Mouse (Mus musculus): ENCODE results near the gene Scn1b. TPM values are rescaled to one million over a fixed set of nuclear protein-coding genes. Genes with fewer than 3 reads are reported as not detected.
A peak's percentile ranks its signal among the peaks of the same experiment; 100 is the strongest.

Scn1b gene
- polyA plus RNA-seq (2015; fragmentation: Nextera tagmentation; extraction: Ambion mirVana), result 2.2 and 2.8 TPM in 2 replicates

DNA sequence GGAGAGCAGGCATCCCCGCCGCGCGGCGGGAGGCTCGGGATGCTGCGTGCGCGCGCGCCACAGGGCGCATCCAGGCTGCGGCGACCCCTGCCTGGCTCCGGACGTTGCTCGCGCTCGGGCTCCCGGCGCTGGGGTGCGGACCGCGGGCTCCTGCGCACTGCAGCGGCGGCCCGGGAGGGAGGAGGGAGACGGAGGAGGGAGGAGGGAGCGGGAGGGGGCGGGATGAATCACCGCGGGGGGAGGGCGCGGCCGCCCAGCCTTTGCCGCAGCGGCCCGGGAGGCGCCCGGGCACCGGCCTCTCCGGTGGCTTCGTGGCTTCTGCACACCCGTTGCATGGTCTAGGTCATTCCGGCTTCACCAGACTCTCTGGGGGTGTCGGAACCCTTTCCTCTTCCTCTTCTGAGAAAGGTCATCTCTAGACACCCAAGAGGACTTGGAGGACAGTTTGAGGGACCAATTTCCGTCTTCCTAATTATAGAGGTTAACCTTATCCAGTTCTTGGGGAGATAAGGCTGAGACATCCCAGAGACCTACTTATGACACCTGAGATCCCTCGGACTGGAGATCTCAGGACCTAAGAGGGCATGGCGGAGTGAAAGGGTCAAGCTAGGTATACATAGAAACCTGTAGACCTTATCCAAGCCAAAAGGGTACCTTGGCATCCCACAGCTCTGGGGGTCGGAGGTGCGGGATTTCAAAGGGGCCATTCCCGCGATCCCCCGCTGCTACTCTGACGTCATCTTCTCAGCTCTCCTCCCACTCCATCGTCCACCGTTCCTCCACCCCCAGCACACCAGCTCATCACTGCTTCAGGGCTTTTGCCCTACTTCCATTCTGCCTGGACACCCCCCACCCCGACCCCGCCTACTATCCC lies at the start of gene Scn1b:
TSS of gene Scn1b (minus strand) at position 153 of the 874 bp plus-strand sequence.
- H3K4me1 ChIP-seq (replicated peaks; ENCODE audit: insufficient read depth, low read length), result 0 out of 2 replicates have a peak, but pooled peaks cover 5% of the 10 kb centered on the region
- peaks cover 29% of the 10 kb centered on the region for H3K36me3 ChIP-seq (ENCODE audit: insufficient read depth, low read length)
- H3K9me3 ChIP-seq (replicated peaks; ENCODE audit: low read length), result no peaks in the 10 kb centered on the region
- WGBS, result 2% methylated on average over 27 of the region's 60 CpGs
- DNase-seq (ENCODE audit: low spot score), result peak; percentile 33
- peak within 1 kb of the TSS; percentile 96 for H3K4me2 ChIP-seq (ENCODE audit: low read length)
- no peak; the same call in 1 of the 2 replicates for ATAC-seq (replicated peaks; ENCODE audit: low FRiP score, low read depth)
- TF ChIP-seq CTCF (IDR thresholded peaks at IDR 0.05; ENCODE audit: low read depth), result no peak
- H3K4me3 ChIP-seq (replicated peaks; ENCODE audit: low read depth, low read length), result peak within 1 kb of the TSS; percentile 55
- peak within 1 kb of the TSS; percentile 52 for H3K9ac ChIP-seq (ENCODE audit: low read depth, low read length)
- H3K27me3 ChIP-seq (ENCODE audit: insufficient read depth, low read length), result peaks cover 14% of the 10 kb centered on the region
- H3K27ac ChIP-seq, result no peak within 1 kb of the TSS

DNA sequence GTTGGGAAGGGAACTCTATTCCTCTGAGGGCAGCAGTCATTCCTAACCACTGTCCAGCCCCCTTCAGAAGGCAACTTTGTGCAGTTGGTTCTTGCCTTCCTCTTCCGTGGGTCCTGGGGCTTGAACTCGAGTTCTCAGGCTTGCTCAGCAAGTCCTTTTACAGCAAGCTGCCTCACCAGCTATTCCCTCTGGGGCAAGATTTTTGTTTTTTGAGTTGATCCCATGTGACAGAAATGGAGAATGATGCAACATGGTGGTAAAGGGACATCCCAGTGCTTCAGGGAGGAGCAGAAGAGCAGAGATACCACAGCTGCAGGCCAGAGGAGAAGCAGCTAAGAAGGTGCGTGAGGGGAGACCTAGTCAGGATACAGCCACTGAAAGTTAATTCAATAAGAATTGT lies 48.3 kb upstream of the Scn1b start:
- H3K27me3 ChIP-seq (ENCODE audit: insufficient read depth, low read length), result 0 out of 2 replicates have a peak, but pooled peaks cover 3% of the 10 kb centered on the region
- no peak overlapping the region for H3K9ac ChIP-seq (ENCODE audit: low read depth, low read length)
- no peak overlapping the region for H3K4me2 ChIP-seq (ENCODE audit: low read length)
- 74% methylated on average over 3 of the region's 3 CpGs for WGBS
- H3K4me3 ChIP-seq (replicated peaks; ENCODE audit: low read depth, low read length), result no peak overlapping the region
- H3K4me1 ChIP-seq (replicated peaks; ENCODE audit: insufficient read depth, low read length), result no peaks in the 10 kb centered on the region
- H3K27ac ChIP-seq, result no peak overlapping the region
- TF ChIP-seq CTCF (IDR thresholded peaks at IDR 0.05; ENCODE audit: low read depth), result no peak
- H3K36me3 ChIP-seq (ENCODE audit: insufficient read depth, low read length), result no peaks in the 10 kb centered on the region
- no peak for DNase-seq (ENCODE audit: low spot score)
- H3K9me3 ChIP-seq (replicated peaks; ENCODE audit: low read length), result no peaks in the 10 kb centered on the region
- no peak for ATAC-seq (replicated peaks; ENCODE audit: low FRiP score, low read depth)

DNA sequence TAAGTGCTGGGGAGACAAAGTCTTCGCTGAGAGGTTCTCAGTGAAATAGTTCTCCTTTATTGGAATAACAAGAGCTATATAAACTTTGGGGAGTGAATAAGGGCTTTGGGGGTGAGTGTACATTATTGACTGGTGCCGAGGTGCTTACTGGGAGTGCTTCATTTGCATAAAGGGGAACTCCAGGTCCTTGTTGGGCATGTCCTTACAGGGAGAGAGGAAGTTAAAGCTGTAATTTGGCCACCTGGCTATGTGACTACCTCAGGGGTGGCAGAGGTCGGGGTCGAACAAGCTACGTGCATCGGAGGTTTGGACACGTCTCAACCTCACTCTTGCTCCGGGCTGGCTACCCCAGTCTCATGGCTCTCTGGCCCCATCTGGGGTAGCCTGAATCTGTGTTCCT lies 47.7 kb upstream of the Scn1b start:
- no peak for TF ChIP-seq CTCF (IDR thresholded peaks at IDR 0.05; ENCODE audit: low read depth)
- H3K36me3 ChIP-seq (ENCODE audit: insufficient read depth, low read length), result no peaks in the 10 kb centered on the region
- H3K4me2 ChIP-seq (ENCODE audit: low read length), result no peak overlapping the region
- ATAC-seq (replicated peaks; ENCODE audit: low FRiP score, low read depth), result no peak
- 0 out of 2 replicates have a peak, but pooled peaks cover 3% of the 10 kb centered on the region for H3K27me3 ChIP-seq (ENCODE audit: insufficient read depth, low read length)
- no peak overlapping the region for H3K27ac ChIP-seq
- H3K4me1 ChIP-seq (replicated peaks; ENCODE audit: insufficient read depth, low read length), result no peaks in the 10 kb centered on the region
- no peak overlapping the region for H3K9ac ChIP-seq (ENCODE audit: low read depth, low read length)
- no peaks in the 10 kb centered on the region for H3K9me3 ChIP-seq (replicated peaks; ENCODE audit: low read length)
- no peak for DNase-seq (ENCODE audit: low spot score)
- no peak overlapping the region for H3K4me3 ChIP-seq (replicated peaks; ENCODE audit: low read depth, low read length)
- WGBS, result 71% methylated on average over 8 of the region's 8 CpGs

DNA sequence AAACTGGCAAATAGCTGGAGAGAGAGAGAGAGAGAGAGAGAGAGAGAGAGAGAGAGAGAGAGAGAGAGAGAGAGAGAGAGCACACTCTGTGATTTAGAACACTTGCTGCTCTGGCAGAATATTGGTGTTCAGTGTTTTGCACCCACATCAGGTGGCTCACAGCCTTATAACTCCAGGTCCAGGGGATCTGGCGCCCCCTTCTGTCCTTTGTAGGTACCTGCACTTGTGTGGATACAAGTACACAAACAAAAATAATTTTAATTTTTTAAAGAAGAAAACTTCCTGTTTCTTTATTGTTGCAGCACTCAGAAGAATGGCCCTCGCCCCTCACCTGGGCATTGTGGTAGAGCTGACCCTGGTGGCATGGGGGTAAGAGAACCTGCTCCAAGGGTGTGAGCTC lies 45.4 kb upstream of the Scn1b start:
- no peaks in the 10 kb centered on the region for H3K4me1 ChIP-seq (replicated peaks; ENCODE audit: insufficient read depth, low read length)
- no peak overlapping the region for H3K4me3 ChIP-seq (replicated peaks; ENCODE audit: low read depth, low read length)
- 12% methylated on average over 2 of the region's 2 CpGs for WGBS
- no peak overlapping the region for H3K9ac ChIP-seq (ENCODE audit: low read depth, low read length)
- no peaks in the 10 kb centered on the region for H3K36me3 ChIP-seq (ENCODE audit: insufficient read depth, low read length)
- H3K27ac ChIP-seq, result no peak overlapping the region
- no peak overlapping the region for H3K4me2 ChIP-seq (ENCODE audit: low read length)
- DNase-seq (ENCODE audit: low spot score) (peak; percentile 54), ATAC-seq (replicated peaks; ENCODE audit: low FRiP score, low read depth) (no peak)
- H3K27me3 ChIP-seq (ENCODE audit: insufficient read depth, low read length), result no peaks in the 10 kb centered on the region
- H3K9me3 ChIP-seq (replicated peaks; ENCODE audit: low read length), result no peaks in the 10 kb centered on the region
- TF ChIP-seq CTCF (IDR thresholded peaks at IDR 0.05; ENCODE audit: low read depth), result peak; percentile 74

DNA sequence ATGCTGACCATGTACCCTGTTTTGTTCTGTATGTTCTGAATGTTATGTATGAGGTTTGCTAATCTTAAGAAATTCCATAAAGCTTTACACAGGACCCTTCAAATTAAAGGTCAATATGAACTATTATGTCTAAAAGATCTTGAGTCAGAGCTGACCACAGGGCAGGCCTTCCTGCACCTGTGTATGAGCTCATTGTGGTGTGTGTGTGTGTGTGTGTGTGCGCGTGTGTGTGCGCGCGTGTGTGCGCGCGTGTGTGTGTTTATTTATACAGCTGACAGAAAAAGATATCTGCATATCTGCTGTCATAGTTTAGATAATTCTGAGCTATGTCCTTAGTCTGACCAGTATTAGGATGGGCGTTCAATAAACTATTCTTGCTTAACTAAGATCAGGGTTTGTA lies 43.7 kb upstream of the Scn1b start:
- Histone ChIP-seq H3K27ac (no peak overlapping the region), H3K9ac (ENCODE audit: low read depth, low read length) (no peak overlapping the region), H3K4me3 (replicated peaks; ENCODE audit: low read depth, low read length) (no peak overlapping the region), H3K36me3 (ENCODE audit: insufficient read depth, low read length) (no peaks in the 10 kb centered on the region), H3K4me1 (replicated peaks; ENCODE audit: insufficient read depth, low read length) (no peaks in the 10 kb centered on the region), H3K4me2 (ENCODE audit: low read length) (no peak overlapping the region), H3K27me3 (ENCODE audit: insufficient read depth, low read length) (no peaks in the 10 kb centered on the region), H3K9me3 (replicated peaks; ENCODE audit: low read length) (no peaks in the 10 kb centered on the region)
- 94% methylated on average over 9 of the region's 9 CpGs for WGBS
- TF ChIP-seq CTCF (IDR thresholded peaks at IDR 0.05; ENCODE audit: low read depth), result no peak
- ATAC-seq (replicated peaks; ENCODE audit: low FRiP score, low read depth) (no peak), DNase-seq (ENCODE audit: low spot score) (no peak)

DNA sequence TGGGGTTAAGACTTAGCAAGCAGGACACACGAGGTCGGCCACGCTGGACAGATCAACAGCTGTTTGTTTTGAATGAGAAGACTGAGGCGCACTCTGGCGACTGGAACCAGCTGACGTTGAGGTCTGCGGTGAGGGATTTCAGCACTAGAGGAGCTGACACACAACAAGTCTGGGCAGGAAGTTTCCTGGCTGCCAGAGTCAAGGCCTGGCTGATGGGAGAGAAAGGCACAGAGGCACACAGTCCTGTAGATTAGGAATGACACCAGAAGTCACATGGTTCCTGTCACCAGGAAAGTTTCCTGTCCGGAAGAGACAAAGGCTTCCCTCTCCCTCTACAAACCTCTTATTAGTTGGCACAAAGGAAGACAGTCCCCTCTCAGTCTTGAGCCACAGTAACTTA lies 41.6 kb upstream of the Scn1b start:
- Histone ChIP-seq H3K27me3 (ENCODE audit: insufficient read depth, low read length) (no peaks in the 10 kb centered on the region), H3K4me1 (replicated peaks; ENCODE audit: insufficient read depth, low read length) (no peaks in the 10 kb centered on the region), H3K4me3 (replicated peaks; ENCODE audit: low read depth, low read length) (no peak overlapping the region), H3K27ac (no peak overlapping the region), H3K36me3 (ENCODE audit: insufficient read depth, low read length) (no peaks in the 10 kb centered on the region), H3K9ac (ENCODE audit: low read depth, low read length) (no peak overlapping the region), H3K9me3 (replicated peaks; ENCODE audit: low read length) (no peaks in the 10 kb centered on the region), H3K4me2 (ENCODE audit: low read length) (no peak overlapping the region)
- TF ChIP-seq CTCF (IDR thresholded peaks at IDR 0.05; ENCODE audit: low read depth), result no peak
- WGBS, result 38% methylated on average over 8 of the region's 8 CpGs
- DNase-seq (ENCODE audit: low spot score) (peak; percentile 57), ATAC-seq (replicated peaks; ENCODE audit: low FRiP score, low read depth) (no peak; the same call in 1 of the 2 replicates)

All from kidney, postnatal 0 days (tissue).